Mouse (Mus musculus) frontal cortex, postnatal 36 days (tissue): ENCODE results near the gene Slc12a5.

ENCODE experiments used
- DNase-seq, 2 experiments: peaks; one replicate each; pipeline ENCODE4 v3.0.0; 2022; ENCODE audit warnings: low spot score in 2 of 2

Slc12a5 gene

GRCm38 (mm10) chr2:164975611-164976010 lies 15.0 kb downstream of the Slc12a5 start:
- no peak for DNase-seq

GRCm38 (mm10) chr2:164979749-164980148 lies 19.1 kb downstream of the Slc12a5 start:
- no peak for DNase-seq

- DNase-seq, result no peak
Observed at GRCm38 (mm10) chr2:164985962-164986361, 25.4 kb downstream of the Slc12a5 start.

GRCm38 (mm10) chr2:164986371-164987027 lies 25.9 kb downstream of the Slc12a5 start:
- no peak for DNase-seq

- DNase-seq, result no peak
Observed at GRCm38 (mm10) chr2:164988777-164989176, 28.2 kb downstream of the Slc12a5 start.

GRCm38 (mm10) chr2:164991111-164991510 lies 30.5 kb downstream of the Slc12a5 start:
- no peak for DNase-seq

GRCm38 (mm10) chr2:164991808-164992207 lies 31.2 kb downstream of the Slc12a5 start:
- no peak for DNase-seq

GRCm38 (mm10) chr2:164994156-164994555 lies 33.6 kb downstream of the Slc12a5 start:
- no peak for DNase-seq

GRCm38 (mm10) chr2:164994659-164995428 lies 34.2 kb downstream of the Slc12a5 start:
- peak; percentile 70 to 82 for DNase-seq

- DNase-seq, result no peak
Observed at GRCm38 (mm10) chr2:164995976-164996375, 35.4 kb downstream of the Slc12a5 start.

GRCm38 (mm10) chr2:164996848-164997720 lies 36.5 kb downstream of the Slc12a5 start:
- no peak for DNase-seq

- no peak for DNase-seq
Observed at GRCm38 (mm10) chr2:164997721-164998428, 37.3 kb downstream of the Slc12a5 start.

GRCm38 (mm10) chr2:165001958-165002357 lies 41.4 kb downstream of the Slc12a5 start:
- DNase-seq, result no peak

GRCm38 (mm10) chr2:165003108-165003507 lies 42.5 kb downstream of the Slc12a5 start:
- no peak for DNase-seq

- no peak for DNase-seq
Observed at GRCm38 (mm10) chr2:165004237-165004636, 43.6 kb downstream of the Slc12a5 start.

GRCm38 (mm10) chr2:165006813-165007212 lies 46.2 kb downstream of the Slc12a5 start:
- no peak for DNase-seq

- no peak for DNase-seq
Observed at GRCm38 (mm10) chr2:165007986-165008385, 47.4 kb downstream of the Slc12a5 start.

- DNase-seq, result no peak
Observed at GRCm38 (mm10) chr2:165009161-165009560, 48.6 kb downstream of the Slc12a5 start.

GRCm38 (mm10) chr2:165009581-165009980 lies 49.0 kb downstream of the Slc12a5 start:
- DNase-seq, result no peak

GRCm38 (mm10) chr2:165010351-165010750 lies 49.7 kb downstream of the Slc12a5 start:
- DNase-seq, result no peak

GRCm38 (mm10) chr2:165014935-165015334 lies 54.3 kb downstream of the Slc12a5 start:
- no peak for DNase-seq

GRCm38 (mm10) chr2:165020490-165020889 lies 59.9 kb downstream of the Slc12a5 start:
- DNase-seq, result no peak
